Mouse (Mus musculus): ENCODE data around the gene Efl1. TPM values are rescaled to one million over a fixed set of nuclear protein-coding genes. Genes with fewer than 3 reads are reported as not detected.

The Efl1 gene
- polyA plus RNA-seq, 1 experiment from 2014 or later: 16.9 TPM

- 80% methylated on average over 3 of the region's 3 CpGs for WGBS (ENCODE audit: insufficient replicate concordance)
- no peak for ATAC-seq (replicated peaks; ENCODE audit: insufficient number of reproducible peaks, low FRiP score, low TSS enrichment)
These were observed 126.7 kb downstream of the Efl1 start for GRCm38 (mm10) chr7:82775090-82775489.

DNA sequence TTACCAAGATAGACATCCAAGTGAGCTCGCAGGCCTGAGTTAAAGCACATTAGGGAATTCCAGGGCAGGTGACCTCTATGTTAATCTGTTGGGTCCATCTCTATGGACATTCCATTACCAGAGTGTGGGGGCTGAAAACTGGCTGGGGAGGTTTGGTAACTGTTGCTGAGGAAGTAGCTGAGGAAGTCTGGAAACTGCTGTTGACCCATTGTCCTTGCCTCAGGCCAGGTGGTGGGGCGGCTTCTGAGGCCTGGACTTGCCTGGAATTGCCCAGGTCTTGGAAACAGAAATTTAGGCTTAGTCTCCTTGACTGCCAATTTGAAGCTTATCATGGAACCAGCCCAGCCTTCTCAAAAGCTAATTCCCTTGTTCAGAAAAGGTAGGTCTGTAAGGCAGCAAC lies 134.7 kb downstream of the Efl1 start:
- no peaks in the 10 kb centered on the region for H3K27me3 ChIP-seq (ENCODE audit: control insufficient read depth, insufficient read depth, low read length)
- no peaks in the 10 kb centered on the region for H3K36me3 ChIP-seq (ENCODE audit: control insufficient read depth, insufficient read depth, low read length)
- H3K27ac ChIP-seq (ENCODE audit: low read depth, low read length): no peak overlapping the region
- WGBS (ENCODE audit: insufficient replicate concordance): 89% methylated on average over 2 of the region's 2 CpGs
- no peak overlapping the region for H3K4me3 ChIP-seq (ENCODE audit: low read depth, low read length)
- no peaks in the 10 kb centered on the region for H3K4me1 ChIP-seq (ENCODE audit: control insufficient read depth, insufficient read depth, low read length)
- H3K4me2 ChIP-seq: no peak overlapping the region
- no peak for ATAC-seq (replicated peaks; ENCODE audit: insufficient number of reproducible peaks, low FRiP score, low TSS enrichment)
- H3K9me3 ChIP-seq (replicated peaks; ENCODE audit: control insufficient read depth, low read length): no peaks in the 10 kb centered on the region
- no peak overlapping the region for H3K9ac ChIP-seq (ENCODE audit: low read depth, low read length)

More at GRCm38 (mm10) chr7:82775090-82775489, 126.7 kb downstream of the Efl1 start:
- Histone ChIP-seq H3K9me3 (replicated peaks; ENCODE audit: control insufficient read depth, low read length) (0 out of 2 replicates have a peak, but pooled peaks cover 2% of the 10 kb centered on the region), H3K4me3 (ENCODE audit: low read depth, low read length) (no peak overlapping the region), H3K27me3 (ENCODE audit: control insufficient read depth, insufficient read depth, low read length) (no peaks in the 10 kb centered on the region), H3K4me2 (no peak overlapping the region), H3K27ac (ENCODE audit: low read depth, low read length) (no peak overlapping the region), H3K4me1 (ENCODE audit: control insufficient read depth, insufficient read depth, low read length) (peaks cover 3% of the 10 kb centered on the region; the same call in 1 of the 2 replicates), H3K9ac (ENCODE audit: low read depth, low read length) (no peak overlapping the region), H3K36me3 (ENCODE audit: control insufficient read depth, insufficient read depth, low read length) (0 out of 2 replicates have a peak, but pooled peaks cover 2% of the 10 kb centered on the region)

DNA sequence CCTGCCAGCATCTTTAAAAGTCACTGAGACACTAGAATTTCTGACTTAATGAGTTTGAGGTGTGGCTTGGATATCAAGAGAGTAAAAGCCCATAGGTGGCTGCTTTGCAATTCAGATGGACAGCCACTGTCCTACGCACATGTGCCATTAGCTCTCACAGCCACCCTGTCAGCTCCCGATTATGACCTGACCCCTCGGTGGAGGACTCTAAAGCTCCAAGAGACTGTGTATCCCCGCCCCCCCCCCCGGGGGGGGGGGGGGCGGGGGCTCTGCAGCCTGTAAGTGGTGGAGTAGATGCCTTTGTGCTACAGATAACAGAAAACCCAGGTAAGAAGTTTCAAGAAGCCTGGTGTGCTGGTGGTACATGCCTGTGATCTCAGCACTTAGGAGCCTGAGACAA lies 135.3 kb downstream of the Efl1 start:
- H3K27me3 ChIP-seq (ENCODE audit: control insufficient read depth, insufficient read depth, low read length): no peaks in the 10 kb centered on the region
- 58% methylated on average over 2 of the region's 6 CpGs for WGBS (ENCODE audit: insufficient replicate concordance)
- no peak overlapping the region for H3K4me3 ChIP-seq (ENCODE audit: low read depth, low read length)
- no peaks in the 10 kb centered on the region for H3K4me1 ChIP-seq (ENCODE audit: control insufficient read depth, insufficient read depth, low read length)
- H3K27ac ChIP-seq (ENCODE audit: low read depth, low read length): no peak overlapping the region
- no peaks in the 10 kb centered on the region for H3K36me3 ChIP-seq (ENCODE audit: control insufficient read depth, insufficient read depth, low read length)
- no peak for ATAC-seq (replicated peaks; ENCODE audit: insufficient number of reproducible peaks, low FRiP score, low TSS enrichment)
- H3K9me3 ChIP-seq (replicated peaks; ENCODE audit: control insufficient read depth, low read length): no peaks in the 10 kb centered on the region
- H3K9ac ChIP-seq (ENCODE audit: low read depth, low read length): no peak overlapping the region
- H3K4me2 ChIP-seq: no peak overlapping the region

DNA sequence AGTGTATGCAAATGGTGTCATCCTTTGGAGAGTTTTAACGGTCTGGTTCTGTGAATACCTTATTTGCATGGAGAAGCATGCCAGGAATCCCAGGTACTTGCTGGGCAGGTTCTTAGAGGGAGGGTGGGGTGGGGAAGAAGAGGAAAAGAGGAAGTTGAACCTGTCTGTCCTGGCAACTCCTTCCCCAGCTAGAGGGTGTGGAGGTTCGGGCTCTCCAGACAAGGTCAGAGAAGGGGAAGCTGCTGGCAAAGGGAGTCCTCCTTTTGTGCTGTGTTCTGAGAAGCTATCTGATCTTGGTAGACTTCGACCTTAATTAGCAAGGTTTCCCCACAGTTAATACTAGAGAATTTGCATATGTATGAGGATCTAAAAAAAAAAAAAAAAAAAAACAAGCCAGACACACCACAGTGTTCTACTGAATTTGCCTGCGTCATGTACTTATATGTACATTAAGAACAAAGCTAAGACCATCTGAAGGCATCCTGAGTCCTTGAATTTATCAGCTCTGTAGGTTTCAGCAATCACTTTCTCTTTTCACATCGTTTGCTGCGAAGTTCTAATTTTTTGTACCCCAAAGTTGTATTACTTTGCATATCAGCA lies 137.0 kb downstream of the Efl1 start:
- Histone ChIP-seq H3K4me1 (ENCODE audit: control insufficient read depth, insufficient read depth, low read length) (no peaks in the 10 kb centered on the region), H3K27ac (ENCODE audit: low read depth, low read length) (no peak overlapping the region), H3K9me3 (replicated peaks; ENCODE audit: control insufficient read depth, low read length) (no peaks in the 10 kb centered on the region), H3K27me3 (ENCODE audit: control insufficient read depth, insufficient read depth, low read length) (no peaks in the 10 kb centered on the region), H3K36me3 (ENCODE audit: control insufficient read depth, insufficient read depth, low read length) (no peaks in the 10 kb centered on the region), H3K4me3 (ENCODE audit: low read depth, low read length) (no peak overlapping the region), H3K9ac (ENCODE audit: low read depth, low read length) (no peak overlapping the region), H3K4me2 (no peak overlapping the region)
- ATAC-seq (replicated peaks; ENCODE audit: insufficient number of reproducible peaks, low FRiP score, low TSS enrichment): no peak
- WGBS (ENCODE audit: insufficient replicate concordance): 66% methylated on average over 6 of the region's 6 CpGs

- no peak for ATAC-seq (replicated peaks; ENCODE audit: insufficient number of reproducible peaks, low FRiP score, low TSS enrichment)
These were observed 137.7 kb downstream of the Efl1 start for GRCm38 (mm10) chr7:82785970-82786647.

GRCm38 (mm10) chr7:82792644-82793043 lies 144.2 kb downstream of the Efl1 start:
- WGBS (ENCODE audit: insufficient replicate concordance): 50% methylated on average over 2 of the region's 2 CpGs
- H3K4me1 ChIP-seq (ENCODE audit: control insufficient read depth, insufficient read depth, low read length): no peaks in the 10 kb centered on the region; the same call in 1 of the 2 replicates
- H3K36me3 ChIP-seq (ENCODE audit: control insufficient read depth, insufficient read depth, low read length): no peaks in the 10 kb centered on the region

More at GRCm38 (mm10) chr7:82785970-82786647, 137.7 kb downstream of the Efl1 start:
- Histone ChIP-seq H3K27me3 (ENCODE audit: control insufficient read depth, insufficient read depth, low read length) (no peaks in the 10 kb centered on the region), H3K4me3 (ENCODE audit: low read depth, low read length) (no peak overlapping the region), H3K9me3 (replicated peaks; ENCODE audit: control insufficient read depth, low read length) (no peaks in the 10 kb centered on the region), H3K36me3 (ENCODE audit: control insufficient read depth, insufficient read depth, low read length) (no peaks in the 10 kb centered on the region), H3K27ac (ENCODE audit: low read depth, low read length) (no peak overlapping the region), H3K4me1 (ENCODE audit: control insufficient read depth, insufficient read depth, low read length) (no peaks in the 10 kb centered on the region), H3K9ac (ENCODE audit: low read depth, low read length) (no peak overlapping the region), H3K4me2 (no peak overlapping the region)
- WGBS (ENCODE audit: insufficient replicate concordance): 83% methylated on average over 2 of the region's 2 CpGs

GRCm38 (mm10) chr7:82793111-82793510 lies 144.7 kb downstream of the Efl1 start:
- H3K36me3 ChIP-seq (ENCODE audit: control insufficient read depth, insufficient read depth, low read length): no peaks in the 10 kb centered on the region
- H3K4me1 ChIP-seq (ENCODE audit: control insufficient read depth, insufficient read depth, low read length): no peaks in the 10 kb centered on the region; the same call in 1 of the 2 replicates
- no peak overlapping the region for H3K9ac ChIP-seq (ENCODE audit: low read depth, low read length)
- no peak overlapping the region for H3K4me3 ChIP-seq (ENCODE audit: low read depth, low read length)
- H3K4me2 ChIP-seq: no peak overlapping the region
- ATAC-seq (replicated peaks; ENCODE audit: insufficient number of reproducible peaks, low FRiP score, low TSS enrichment): no peak
- no peaks in the 10 kb centered on the region for H3K9me3 ChIP-seq (replicated peaks; ENCODE audit: control insufficient read depth, low read length)
- no peaks in the 10 kb centered on the region for H3K27me3 ChIP-seq (ENCODE audit: control insufficient read depth, insufficient read depth, low read length)
- H3K27ac ChIP-seq (ENCODE audit: low read depth, low read length): no peak overlapping the region
- 79% methylated on average over 1 of the region's 1 CpGs for WGBS (ENCODE audit: insufficient replicate concordance)

More at GRCm38 (mm10) chr7:82792644-82793043, 144.2 kb downstream of the Efl1 start:
- ATAC-seq (replicated peaks; ENCODE audit: insufficient number of reproducible peaks, low FRiP score, low TSS enrichment): no peak
- Histone ChIP-seq H3K27ac (ENCODE audit: low read depth, low read length) (no peak overlapping the region), H3K4me3 (ENCODE audit: low read depth, low read length) (no peak overlapping the region), H3K9me3 (replicated peaks; ENCODE audit: control insufficient read depth, low read length) (no peaks in the 10 kb centered on the region), H3K4me2 (no peak overlapping the region), H3K9ac (ENCODE audit: low read depth, low read length) (no peak overlapping the region), H3K27me3 (ENCODE audit: control insufficient read depth, insufficient read depth, low read length) (no peaks in the 10 kb centered on the region)

DNA sequence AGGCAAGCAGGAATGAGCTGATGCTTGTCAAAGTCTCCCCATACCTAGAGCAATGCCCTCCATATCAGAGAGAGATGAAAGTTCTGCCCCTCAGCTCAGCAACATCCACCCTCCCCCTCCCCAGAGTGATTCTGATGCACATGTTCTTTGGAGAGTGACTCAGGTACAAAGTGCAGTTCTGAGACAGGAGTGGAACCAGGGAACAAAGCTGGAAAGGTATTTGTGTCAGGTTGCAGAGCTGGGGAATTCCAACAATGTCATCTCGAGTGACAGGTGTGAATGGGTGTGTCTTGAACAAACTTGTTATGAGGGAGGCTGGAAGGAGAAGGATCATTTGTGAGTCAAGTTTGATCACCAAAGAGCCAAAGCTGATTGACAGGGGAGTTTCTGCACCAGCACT lies 146.1 kb downstream of the Efl1 start:
- Histone ChIP-seq H3K4me1 (ENCODE audit: control insufficient read depth, insufficient read depth, low read length) (no peaks in the 10 kb centered on the region; the same call in 1 of the 2 replicates), H3K4me2 (no peak overlapping the region), H3K27me3 (ENCODE audit: control insufficient read depth, insufficient read depth, low read length) (no peaks in the 10 kb centered on the region), H3K36me3 (ENCODE audit: control insufficient read depth, insufficient read depth, low read length) (no peaks in the 10 kb centered on the region), H3K9me3 (replicated peaks; ENCODE audit: control insufficient read depth, low read length) (no peaks in the 10 kb centered on the region), H3K4me3 (ENCODE audit: low read depth, low read length) (no peak overlapping the region), H3K27ac (ENCODE audit: low read depth, low read length) (no peak overlapping the region), H3K9ac (ENCODE audit: low read depth, low read length) (no peak overlapping the region)
- no peak for ATAC-seq (replicated peaks; ENCODE audit: insufficient number of reproducible peaks, low FRiP score, low TSS enrichment)
- 47% methylated on average over 1 of the region's 1 CpGs for WGBS (ENCODE audit: insufficient replicate concordance)

Measured in heart, embryonic 11.5 days (tissue).